Mouse (Mus musculus) lung, embryonic 15.5 days (tissue): ENCODE data around the gene Fbxo17. TPM values are rescaled to one million over a fixed set of nuclear protein-coding genes. Genes with fewer than 3 reads are reported as not detected.
A peak's percentile ranks its signal among the peaks of the same experiment; 100 is the strongest.
"Not testable (repeated sequence)": the region's sequence is repeated elsewhere in the genome, so short reads cannot be mapped to it uniquely, and the experiment has no call there.

Experiments
- ATAC-seq: fragments of 200-750 bp; cut with Nextera tagmentation; 2 replicates; pipeline ENCODE4 v1.8.0; 2017; ENCODE audit warnings: moderate number of reproducible peaks, borderline replicate concordance; ENCODE audit not compliant: low FRiP score, low TSS enrichment; ENCODE audit errors: extremely low read depth
- H3K27ac ChIP-seq: fragments of 300-500 bp; sonication (generic); 2 replicates; pipeline ENCODE4 v1.5.1; 2015; ENCODE audit warnings: moderate library complexity, mild to moderate bottlenecking, inconsistent platforms
- H3K27me3 ChIP-seq: fragments of 300-500 bp; sonication (generic); 2 replicates; pipeline ENCODE4 v1.6.1; 2015; ENCODE audit warnings: inconsistent platforms
- H3K36me3 ChIP-seq: fragments of 300-500 bp; sonication (generic); 2 replicates; pipeline ENCODE4 v1.6.1; 2015; ENCODE audit warnings: inconsistent platforms
- H3K4me1 ChIP-seq: fragments of 300-500 bp; sonication (generic); 2 replicates; pipeline ENCODE4 v1.6.1; 2015; ENCODE audit warnings: inconsistent platforms
- H3K4me2 ChIP-seq: fragments of 300-500 bp; sonication (generic); 2 replicates; pipeline ENCODE4 v1.6.1; 2015; ENCODE audit warnings: inconsistent platforms, mild to moderate bottlenecking, moderate library complexity
- H3K4me3 ChIP-seq: fragments of 300-500 bp; sonication (generic); 2 replicates; pipeline ENCODE4 v1.5.1; 2015; ENCODE audit warnings: mild to moderate bottlenecking, inconsistent platforms
- H3K9ac ChIP-seq: fragments of 300-500 bp; sonication (generic); 2 replicates; pipeline ENCODE4 v1.6.1; 2015; ENCODE audit warnings: inconsistent platforms
- H3K9me3 ChIP-seq: fragments of 300-500 bp; sonication (generic); 2 replicates; pipeline ENCODE4 v1.6.1; 2016; ENCODE audit warnings: inconsistent platforms
- WGBS: fragments of 180-500 bp; shearing (Covaris S2); methylation state at CpG from one replicate; pipeline ENCODE4 v1.1.7; 2015; 5-methylcytosine and 5-hydroxymethylcytosine counted together
- polyA plus RNA-seq: library from polyadenylated mRNA; unstranded; fragments of >200 nt; fragmentation: Nextera tagmentation; extraction: Ambion mirVana; gene quantifications from 2 replicates; pipeline ENCODE4 v1.2.1, GENCODE M21; 2015

Gene Fbxo17
- 15.6 and 16.3 TPM in 2 replicates for polyA plus RNA-seq

DNA sequence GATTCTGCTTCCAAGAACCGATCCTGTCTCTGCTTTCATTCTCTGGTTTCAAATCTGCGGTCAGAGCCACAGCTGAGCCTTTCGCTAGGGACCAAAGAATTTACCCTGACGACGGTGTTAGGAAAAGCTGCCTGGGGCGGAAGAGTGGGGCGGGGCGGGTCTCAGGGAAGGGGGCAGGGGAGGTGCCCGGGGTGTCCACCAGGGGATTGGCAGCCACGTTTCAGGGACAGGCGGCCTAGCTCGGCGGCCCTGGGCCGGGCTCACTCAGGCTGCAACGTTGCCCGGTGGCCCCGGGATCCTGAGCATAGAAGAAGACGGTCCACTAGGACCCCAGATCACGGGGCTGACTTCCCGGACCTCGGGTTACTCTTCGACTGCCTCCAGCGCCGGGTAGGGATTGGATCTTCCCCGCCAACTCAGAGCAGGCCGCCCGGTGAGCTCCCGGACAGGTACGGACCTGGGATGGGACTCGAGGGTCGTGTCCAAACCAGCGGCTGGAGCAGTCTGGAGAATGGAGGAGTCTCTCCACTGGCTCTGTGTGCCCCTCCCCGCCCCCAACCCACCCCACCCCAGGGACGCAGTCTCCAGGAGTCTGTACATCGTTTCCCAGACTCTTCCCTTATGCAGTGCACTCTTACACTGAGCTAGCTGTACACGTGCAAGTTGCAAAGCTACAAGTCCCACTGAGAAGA, at the start of gene Fbxo17:
TSS of gene Fbxo17 (plus strand) at position 215 of the 692 bp plus-strand sequence.
- H3K36me3 ChIP-seq, result no peaks in the 10 kb centered on the region
- peaks cover 2% of the 10 kb centered on the region for H3K4me1 ChIP-seq
- H3K4me2 ChIP-seq, result peak within 1 kb of the TSS; percentile 71
- H3K4me3 ChIP-seq, result peak within 1 kb of the TSS; percentile 52
- WGBS, result 2% methylated on average over 36 of the region's 36 CpGs
- H3K27ac ChIP-seq, result peak within 1 kb of the TSS; percentile 73
- ATAC-seq, result peak; percentile 65; the same call in 1 of the 2 replicates
- peak within 1 kb of the TSS; percentile 69 for H3K9ac ChIP-seq
- no peaks in the 10 kb centered on the region for H3K27me3 ChIP-seq
- no peaks in the 10 kb centered on the region for H3K9me3 ChIP-seq

DNA sequence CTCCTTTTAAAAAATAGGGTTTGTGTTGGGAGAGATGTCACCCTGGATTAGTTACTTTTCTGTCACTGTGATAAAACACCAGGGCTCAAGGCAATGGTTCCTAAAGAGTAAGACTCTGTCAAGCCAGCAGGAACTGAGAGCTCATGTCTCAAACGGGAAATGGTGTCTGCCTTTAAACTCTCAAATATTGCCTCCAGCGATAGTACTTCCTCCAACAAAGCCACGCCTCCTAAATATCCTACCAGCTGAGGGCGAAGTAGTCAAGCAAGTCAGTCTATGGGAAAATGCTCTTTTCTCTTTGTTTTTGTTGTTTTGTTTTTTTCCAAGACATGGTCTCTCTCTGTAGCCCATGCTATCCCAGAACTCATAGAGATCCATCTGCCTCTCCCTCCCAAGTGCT, 45.4 kb upstream of the Fbxo17 start:
- no peak overlapping the region for H3K9ac ChIP-seq
- WGBS, result 46% methylated on average over 4 of the region's 4 CpGs
- no peak for ATAC-seq
- H3K9me3 ChIP-seq, result no peaks in the 10 kb centered on the region
- H3K4me3 ChIP-seq, result no peak overlapping the region
- no peak overlapping the region for H3K27ac ChIP-seq
- no peaks in the 10 kb centered on the region for H3K36me3 ChIP-seq
- H3K4me1 ChIP-seq, result no peaks in the 10 kb centered on the region
- no peaks in the 10 kb centered on the region for H3K27me3 ChIP-seq
- H3K4me2 ChIP-seq, result no peak overlapping the region

DNA sequence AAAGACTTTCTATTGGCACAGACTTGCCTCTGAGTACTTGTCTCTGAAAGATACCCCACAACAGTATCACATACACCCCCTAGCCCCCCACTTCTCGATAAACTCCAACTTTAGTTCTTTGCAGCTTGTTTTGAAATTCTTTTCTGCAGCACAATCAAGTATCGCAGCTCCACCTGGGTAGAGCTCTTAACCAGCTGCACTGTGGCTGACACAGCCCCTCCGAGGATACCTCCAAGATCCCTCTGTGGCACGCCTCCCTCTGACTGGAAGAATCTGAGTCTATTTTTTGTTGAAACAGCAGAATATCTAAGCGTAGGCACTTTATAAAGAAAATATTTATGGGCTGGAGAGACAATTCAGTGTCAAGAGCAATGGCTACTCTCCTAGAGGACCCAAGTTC, 44.3 kb upstream of the Fbxo17 start:
- H3K4me3 ChIP-seq, result no peak overlapping the region
- H3K4me2 ChIP-seq, result no peak overlapping the region
- ATAC-seq, result no peak
- WGBS, result 77% methylated on average over 5 of the region's 5 CpGs
- H3K36me3 ChIP-seq, result no peaks in the 10 kb centered on the region
- H3K9ac ChIP-seq, result no peak overlapping the region
- no peak overlapping the region for H3K27ac ChIP-seq
- H3K27me3 ChIP-seq, result no peaks in the 10 kb centered on the region
- H3K4me1 ChIP-seq, result no peaks in the 10 kb centered on the region
- H3K9me3 ChIP-seq, result no peaks in the 10 kb centered on the region

- H3K9ac ChIP-seq, H3K4me3 ChIP-seq, H3K36me3 ChIP-seq, H3K4me2 ChIP-seq, ATAC-seq, H3K27ac ChIP-seq, H3K27me3 ChIP-seq, H3K4me1 ChIP-seq, H3K9me3 ChIP-seq: not testable (repeated sequence)
- WGBS, result 56% methylated on average over 5 of the region's 5 CpGs
These were observed 43.8 kb upstream of the Fbxo17 start for GRCm38 (mm10) chr7:28672786-28673185.

- no peaks in the 10 kb centered on the region for H3K9me3 ChIP-seq
- H3K4me2 ChIP-seq, result no peak overlapping the region
- H3K27me3 ChIP-seq, result no peaks in the 10 kb centered on the region
- H3K4me3 ChIP-seq, result no peak overlapping the region
- no peaks in the 10 kb centered on the region for H3K36me3 ChIP-seq
- H3K9ac ChIP-seq, result no peak overlapping the region
- 73% methylated on average over 9 of the region's 9 CpGs for WGBS
- H3K27ac ChIP-seq, result no peak overlapping the region
- no peak for ATAC-seq
- H3K4me1 ChIP-seq, result no peaks in the 10 kb centered on the region
These were observed 41.6 kb upstream of the Fbxo17 start for GRCm38 (mm10) chr7:28674994-28675393.

DNA sequence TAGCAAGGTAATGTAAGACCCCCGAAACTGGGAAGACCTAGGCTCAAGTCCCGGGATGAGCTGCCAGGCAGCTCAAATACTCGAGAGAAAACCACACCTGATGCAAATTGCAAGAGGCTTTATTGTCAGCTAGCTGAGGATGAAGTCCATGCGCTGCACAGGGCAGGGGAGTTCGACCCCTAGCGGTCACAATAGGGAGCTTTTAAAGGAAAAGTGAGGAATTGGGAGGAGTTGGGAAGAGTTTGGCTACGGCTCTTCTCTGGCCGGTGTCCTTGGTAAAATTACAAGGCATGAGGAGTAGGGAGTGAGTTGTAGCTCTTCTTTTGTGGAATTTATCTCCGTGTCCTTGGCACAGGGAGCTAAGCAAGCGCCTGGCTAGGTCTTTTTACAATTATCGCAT, 40.9 kb upstream of the Fbxo17 start:
- H3K36me3 ChIP-seq, result no peaks in the 10 kb centered on the region
- WGBS, result 36% methylated on average over 11 of the region's 11 CpGs
- H3K4me3 ChIP-seq, result no peak overlapping the region
- no peaks in the 10 kb centered on the region for H3K9me3 ChIP-seq
- no peak for ATAC-seq
- H3K9ac ChIP-seq, result no peak overlapping the region
- H3K27me3 ChIP-seq, result no peaks in the 10 kb centered on the region
- no peaks in the 10 kb centered on the region for H3K4me1 ChIP-seq
- H3K27ac ChIP-seq, result no peak overlapping the region
- H3K4me2 ChIP-seq, result no peak overlapping the region

GRCm38 (mm10) chr7:28676811-28677541, 39.6 kb upstream of the Fbxo17 start:
- Histone ChIP-seq H3K9ac (no peak overlapping the region), H3K9me3 (no peaks in the 10 kb centered on the region), H3K4me2 (no peak overlapping the region), H3K4me1 (no peaks in the 10 kb centered on the region), H3K4me3 (no peak overlapping the region), H3K36me3 (no peaks in the 10 kb centered on the region), H3K27me3 (no peaks in the 10 kb centered on the region), H3K27ac (no peak overlapping the region)
- no peak for ATAC-seq
- WGBS, result 76% methylated on average over 13 of the region's 13 CpGs

DNA sequence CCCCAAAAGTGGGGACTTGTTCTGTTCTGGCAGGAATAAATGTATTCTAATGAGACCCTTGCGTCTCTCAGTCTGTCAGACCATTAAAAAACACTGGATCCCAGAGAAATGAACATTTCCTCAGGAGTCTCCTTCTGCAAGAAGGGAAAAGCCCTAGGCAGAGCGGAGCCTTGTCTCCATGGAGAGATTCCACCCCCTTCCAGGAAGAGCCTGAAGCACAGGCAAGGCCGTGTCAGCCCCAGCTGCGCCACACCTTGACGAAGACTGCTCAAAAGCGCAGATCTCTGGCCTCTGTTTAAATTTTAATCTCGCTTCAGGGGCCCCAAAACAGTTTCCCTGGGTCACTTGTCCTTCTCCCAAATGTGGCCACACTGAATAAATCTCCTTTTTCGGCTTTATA, 39.0 kb upstream of the Fbxo17 start:
- H3K9me3 ChIP-seq, result no peaks in the 10 kb centered on the region
- no peak for ATAC-seq
- no peak overlapping the region for H3K9ac ChIP-seq
- H3K36me3 ChIP-seq, result no peaks in the 10 kb centered on the region
- no peak overlapping the region for H3K4me3 ChIP-seq
- no peak overlapping the region for H3K27ac ChIP-seq
- no peaks in the 10 kb centered on the region for H3K4me1 ChIP-seq
- H3K4me2 ChIP-seq, result no peak overlapping the region
- H3K27me3 ChIP-seq, result no peaks in the 10 kb centered on the region
- WGBS, result 91% methylated on average over 8 of the region's 8 CpGs

- Histone ChIP-seq H3K27me3 (peaks cover 9% of the 10 kb centered on the region; the same call in 1 of the 2 replicates), H3K36me3 (no peaks in the 10 kb centered on the region), H3K4me3 (no peak overlapping the region), H3K27ac (no peak overlapping the region), H3K4me2 (no peak overlapping the region), H3K9me3 (no peaks in the 10 kb centered on the region), H3K9ac (no peak overlapping the region), H3K4me1 (peaks cover 18% of the 10 kb centered on the region)
- WGBS, result 57% methylated on average over 7 of the region's 7 CpGs
- ATAC-seq, result no peak
These were observed 25.5 kb upstream of the Fbxo17 start for GRCm38 (mm10) chr7:28691075-28691474.

DNA sequence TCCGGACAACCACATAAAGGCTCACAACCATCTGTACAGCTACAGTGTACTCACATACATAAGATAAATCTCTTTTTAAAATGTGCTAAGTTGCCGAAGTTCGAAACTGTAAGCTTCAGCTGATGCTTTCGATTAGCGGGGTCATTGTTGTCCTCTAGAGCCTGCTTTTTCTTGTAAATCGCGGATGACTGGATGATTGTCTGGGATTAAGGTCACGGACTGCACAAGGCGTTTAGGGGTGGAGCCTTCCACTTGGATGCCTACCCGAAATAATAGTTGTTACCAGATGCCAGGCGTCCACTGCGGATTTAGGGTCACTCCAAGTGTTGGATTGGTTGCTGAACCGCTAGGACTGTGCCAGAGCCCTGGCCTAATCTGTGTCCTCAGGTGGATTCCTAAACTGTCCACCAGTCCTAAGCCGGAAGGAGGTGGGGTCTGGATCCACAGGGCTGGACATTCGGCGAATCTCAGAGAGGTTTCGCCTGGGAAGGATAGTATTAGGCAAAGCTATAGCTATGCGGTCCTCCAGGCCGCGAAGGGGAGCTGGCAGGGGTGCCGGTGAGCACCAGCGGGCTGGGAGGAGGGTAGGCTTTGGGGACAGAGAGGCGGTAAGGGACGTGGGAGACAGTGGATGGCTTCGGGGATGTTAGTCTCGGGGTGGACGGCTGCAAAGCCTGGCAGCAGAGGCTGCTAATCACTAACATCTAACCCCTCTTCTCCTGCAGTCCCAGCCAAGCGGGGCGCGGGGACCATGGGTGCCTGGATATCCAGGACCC, 23.9 kb upstream of the Fbxo17 start, which contains the start of gene Fbxo27:
TSS of gene Fbxo27 (plus strand) at position 305 of the 776 bp plus-strand sequence.
- Histone ChIP-seq H3K4me2 (peak within 1 kb of the TSS; percentile 94), H3K27ac (no peak within 1 kb of the TSS), H3K4me3 (peak within 1 kb of the TSS; percentile 60), H3K27me3 (peaks cover 9% of the 10 kb centered on the region; the same call in 1 of the 2 replicates), H3K9me3 (no peaks in the 10 kb centered on the region), H3K4me1 (peaks cover 18% of the 10 kb centered on the region), H3K36me3 (no peaks in the 10 kb centered on the region), H3K9ac (peak within 1 kb of the TSS; percentile 37)
- WGBS, result 37% methylated on average over 30 of the region's 30 CpGs
- ATAC-seq, result peak; percentile 36

GRCm38 (mm10) chr7:28693321-28693966, 23.2 kb upstream of the Fbxo17 start:
- peak; percentile 83 for ATAC-seq
- Histone ChIP-seq H3K36me3 (no peaks in the 10 kb centered on the region), H3K4me1 (peaks cover 18% of the 10 kb centered on the region), H3K4me3 (peak overlapping the region; percentile 60), H3K9me3 (no peaks in the 10 kb centered on the region), H3K9ac (peak overlapping the region; percentile 37), H3K4me2 (peak overlapping the region; percentile 94), H3K27me3 (peaks cover 9% of the 10 kb centered on the region; the same call in 1 of the 2 replicates), H3K27ac (no peak overlapping the region)
- under 1% methylated on average over 38 of the region's 38 CpGs for WGBS
